Mouse (Mus musculus): ENCODE measurements around the gene Fam160a1. TPM values are rescaled to one million over a fixed set of nuclear protein-coding genes. Genes with fewer than 3 reads are reported as not detected.

The Fam160a1 gene
- polyA plus RNA-seq, 1 experiment from 2014 or later, result 3.0 TPM

- peaks cover 16% of the 10 kb centered on the region for H3K4me1 ChIP-seq
- no peak overlapping the region for H3K27ac ChIP-seq
- no peaks in the 10 kb centered on the region for H3K36me3 ChIP-seq
- no peak overlapping the region for H3K4me3 ChIP-seq
- no peak overlapping the region for H3K4me2 ChIP-seq (replicated peaks)
- H3K27me3 ChIP-seq, result no peaks in the 10 kb centered on the region
- no peak overlapping the region for H3K9ac ChIP-seq
- WGBS, result 40% methylated on average over 15 of the region's 15 CpGs
- ATAC-seq (ENCODE audit: low FRiP score, low read depth), result no peak
- no peaks in the 10 kb centered on the region for H3K9me3 ChIP-seq
Measured at GRCm38 (mm10) chr3:85820839-85821548, 3.9 kb upstream of the Fam160a1 start.

GRCm38 (mm10) chr3:85819319-85819718 lies 2.2 kb upstream of the Fam160a1 start:
- H3K9ac ChIP-seq, result no peak overlapping the region

GRCm38 (mm10) chr3:85814241-85814640 lies 2.9 kb downstream of the Fam160a1 start:
- Histone ChIP-seq H3K27ac (no peak overlapping the region), H3K27me3 (no peaks in the 10 kb centered on the region), H3K9ac (no peak overlapping the region), H3K36me3 (no peaks in the 10 kb centered on the region), H3K4me1 (0 out of 2 replicates have a peak, but pooled peaks cover 5% of the 10 kb centered on the region), H3K4me2 (replicated peaks) (no peak overlapping the region), H3K9me3 (no peaks in the 10 kb centered on the region), H3K4me3 (no peak overlapping the region)
- ATAC-seq (ENCODE audit: low FRiP score, low read depth), result no peak
- WGBS, result 65% methylated on average over 7 of the region's 7 CpGs

More at GRCm38 (mm10) chr3:85819319-85819718, 2.2 kb upstream of the Fam160a1 start:
- ATAC-seq (ENCODE audit: low FRiP score, low read depth), result no peak
- Histone ChIP-seq H3K27ac (no peak overlapping the region), H3K4me2 (replicated peaks) (no peak overlapping the region), H3K4me1 (peaks cover 16% of the 10 kb centered on the region), H3K27me3 (no peaks in the 10 kb centered on the region), H3K4me3 (no peak overlapping the region), H3K9me3 (no peaks in the 10 kb centered on the region), H3K36me3 (no peaks in the 10 kb centered on the region)
- 74% methylated on average over 3 of the region's 3 CpGs for WGBS

- 43% methylated on average over 4 of the region's 4 CpGs for WGBS
- no peaks in the 10 kb centered on the region for H3K9me3 ChIP-seq
- no peak for ATAC-seq (ENCODE audit: low FRiP score, low read depth)
Measured at GRCm38 (mm10) chr3:85813101-85814014, 3.7 kb downstream of the Fam160a1 start.

GRCm38 (mm10) chr3:85812010-85812409 lies 5.1 kb downstream of the Fam160a1 start:
- no peaks in the 10 kb centered on the region for H3K9me3 ChIP-seq
- no peak overlapping the region for H3K27ac ChIP-seq
- no peak for ATAC-seq (ENCODE audit: low FRiP score, low read depth)
- no peak overlapping the region for H3K4me3 ChIP-seq
- 93% methylated on average over 5 of the region's 5 CpGs for WGBS
- 0 out of 2 replicates have a peak, but pooled peaks cover 4% of the 10 kb centered on the region for H3K4me1 ChIP-seq
- no peak overlapping the region for H3K9ac ChIP-seq
- H3K27me3 ChIP-seq, result no peaks in the 10 kb centered on the region
- no peaks in the 10 kb centered on the region for H3K36me3 ChIP-seq
- no peak overlapping the region for H3K4me2 ChIP-seq (replicated peaks)

More at GRCm38 (mm10) chr3:85813101-85814014, 3.7 kb downstream of the Fam160a1 start:
- no peaks in the 10 kb centered on the region for H3K36me3 ChIP-seq
- H3K4me2 ChIP-seq (replicated peaks), result no peak overlapping the region
- 0 out of 2 replicates have a peak, but pooled peaks cover 5% of the 10 kb centered on the region for H3K4me1 ChIP-seq
- no peaks in the 10 kb centered on the region for H3K27me3 ChIP-seq
- no peak overlapping the region; the same call in 1 of the 2 replicates for H3K27ac ChIP-seq
- no peak overlapping the region for H3K4me3 ChIP-seq
- no peak overlapping the region for H3K9ac ChIP-seq

GRCm38 (mm10) chr3:85793166-85793565 lies 23.9 kb downstream of the Fam160a1 start:
- WGBS, result 69% methylated on average over 1 of the region's 1 CpGs
- Histone ChIP-seq H3K9me3 (no peaks in the 10 kb centered on the region), H3K4me1 (no peaks in the 10 kb centered on the region), H3K27me3 (no peaks in the 10 kb centered on the region), H3K27ac (no peak overlapping the region), H3K9ac (no peak overlapping the region), H3K4me3 (no peak overlapping the region), H3K36me3 (no peaks in the 10 kb centered on the region), H3K4me2 (replicated peaks) (no peak overlapping the region)
- no peak for ATAC-seq (ENCODE audit: low FRiP score, low read depth)

GRCm38 (mm10) chr3:85789748-85790147 lies 27.3 kb downstream of the Fam160a1 start:
- 74% methylated on average over 4 of the region's 4 CpGs for WGBS
- no peak overlapping the region for H3K4me2 ChIP-seq (replicated peaks)

GRCm38 (mm10) chr3:85786501-85786900 lies 30.6 kb downstream of the Fam160a1 start:
- H3K4me3 ChIP-seq, result no peak overlapping the region
- no peak for ATAC-seq (ENCODE audit: low FRiP score, low read depth)
- 59% methylated on average over 8 of the region's 8 CpGs for WGBS
- no peaks in the 10 kb centered on the region for H3K9me3 ChIP-seq
- H3K27ac ChIP-seq, result peak overlapping the region; percentile 33; the same call in 1 of the 2 replicates
- no peak overlapping the region for H3K9ac ChIP-seq
- H3K27me3 ChIP-seq, result no peaks in the 10 kb centered on the region
- no peak overlapping the region for H3K4me2 ChIP-seq (replicated peaks)
- H3K4me1 ChIP-seq, result peaks cover 16% of the 10 kb centered on the region; the same call in 1 of the 2 replicates
- H3K36me3 ChIP-seq, result no peaks in the 10 kb centered on the region

More at GRCm38 (mm10) chr3:85789748-85790147, 27.3 kb downstream of the Fam160a1 start:
- peaks cover 16% of the 10 kb centered on the region; the same call in 1 of the 2 replicates for H3K4me1 ChIP-seq
- no peak overlapping the region for H3K27ac ChIP-seq
- no peak overlapping the region for H3K9ac ChIP-seq
- no peaks in the 10 kb centered on the region for H3K36me3 ChIP-seq
- H3K4me3 ChIP-seq, result no peak overlapping the region
- H3K9me3 ChIP-seq, result no peaks in the 10 kb centered on the region
- no peaks in the 10 kb centered on the region for H3K27me3 ChIP-seq
- ATAC-seq (ENCODE audit: low FRiP score, low read depth), result no peak

GRCm38 (mm10) chr3:85780906-85781305 lies 36.2 kb downstream of the Fam160a1 start:
- H3K4me3 ChIP-seq, result no peak overlapping the region
- no peak overlapping the region for H3K9ac ChIP-seq
- H3K4me1 ChIP-seq, result peaks cover 10% of the 10 kb centered on the region; the same call in 1 of the 2 replicates
- H3K9me3 ChIP-seq, result no peaks in the 10 kb centered on the region
- H3K36me3 ChIP-seq, result no peaks in the 10 kb centered on the region
- WGBS, result 86% methylated on average over 7 of the region's 7 CpGs
- H3K4me2 ChIP-seq (replicated peaks), result no peak overlapping the region
- no peak for ATAC-seq (ENCODE audit: low FRiP score, low read depth)
- H3K27me3 ChIP-seq, result no peaks in the 10 kb centered on the region
- H3K27ac ChIP-seq, result no peak overlapping the region

- ATAC-seq (ENCODE audit: low FRiP score, low read depth), result no peak
- H3K27me3 ChIP-seq, result 0 out of 2 replicates have a peak, but pooled peaks cover under 1% of the 10 kb centered on the region
- H3K9ac ChIP-seq, result no peak overlapping the region
- no peaks in the 10 kb centered on the region for H3K9me3 ChIP-seq
- 70% methylated on average over 2 of the region's 2 CpGs for WGBS
- H3K27ac ChIP-seq, result no peak overlapping the region
- no peak overlapping the region for H3K4me3 ChIP-seq
- no peaks in the 10 kb centered on the region for H3K36me3 ChIP-seq
- H3K4me2 ChIP-seq (replicated peaks), result no peak overlapping the region
- peaks cover 10% of the 10 kb centered on the region; the same call in 1 of the 2 replicates for H3K4me1 ChIP-seq
Measured at GRCm38 (mm10) chr3:85780332-85780731, 36.8 kb downstream of the Fam160a1 start.

GRCm38 (mm10) chr3:85777841-85778240 lies 39.2 kb downstream of the Fam160a1 start:
- no peaks in the 10 kb centered on the region for H3K36me3 ChIP-seq
- peak overlapping the region; percentile 35; the same call in 1 of the 2 replicates for H3K4me2 ChIP-seq (replicated peaks)
- H3K4me3 ChIP-seq, result no peak overlapping the region
- WGBS, result 69% methylated on average over 2 of the region's 2 CpGs
- H3K27ac ChIP-seq, result no peak overlapping the region
- H3K4me1 ChIP-seq, result peaks cover 10% of the 10 kb centered on the region; the same call in 1 of the 2 replicates
- ATAC-seq (ENCODE audit: low FRiP score, low read depth), result no peak
- 0 out of 2 replicates have a peak, but pooled peaks cover 5% of the 10 kb centered on the region for H3K27me3 ChIP-seq
- no peaks in the 10 kb centered on the region for H3K9me3 ChIP-seq
- H3K9ac ChIP-seq, result no peak overlapping the region

- ATAC-seq (ENCODE audit: low FRiP score, low read depth), result no peak
- peak overlapping the region; percentile 35 for H3K4me2 ChIP-seq (replicated peaks)
- WGBS, result 64% methylated on average over 4 of the region's 4 CpGs
- no peaks in the 10 kb centered on the region for H3K36me3 ChIP-seq
- 0 out of 2 replicates have a peak, but pooled peaks cover 5% of the 10 kb centered on the region for H3K27me3 ChIP-seq
- no peak overlapping the region for H3K9ac ChIP-seq
- no peak overlapping the region for H3K4me3 ChIP-seq
- H3K9me3 ChIP-seq, result no peaks in the 10 kb centered on the region
- peaks cover 10% of the 10 kb centered on the region; the same call in 1 of the 2 replicates for H3K4me1 ChIP-seq
- H3K27ac ChIP-seq, result peak overlapping the region; percentile 39; the same call in 1 of the 2 replicates
Measured at GRCm38 (mm10) chr3:85777356-85777755, 39.7 kb downstream of the Fam160a1 start.
